Mouse (Mus musculus) gastrocnemius, postnatal 14 days (tissue): ENCODE measurements around the gene Zfp383. TPM values are rescaled to one million over a fixed set of nuclear protein-coding genes. Genes with fewer than 3 reads are reported as not detected.
A peak's percentile ranks its signal among the peaks of the same experiment; 100 is the strongest.
"Not testable (repeated sequence)": the region's sequence is repeated elsewhere in the genome, so short reads cannot be mapped to it uniquely, and the experiment has no call there.

Experiments
- DNase-seq: peaks from one replicate; pipeline ENCODE4 v3.0.0; 2021; ENCODE audit warnings: mixed read lengths
- intact Hi-C: fragments of 180-260 bp; cut with DNase I; formaldehyde crosslinking; loops from one replicate; pipeline ENCODE4 v1.15.1; 2025; ENCODE audit warnings: low total_unique reads
- long read RNA-seq, 2 experiments: library from polyadenylated mRNA; stranded (forward); transcript quantifications; one replicate each; pipeline ENCODE4 v2.0.0; 2021
- total RNA-seq, 2 experiments: library from RNA; stranded (reverse); gene quantifications; 2 replicates each; pipeline ENCODE4 v1.2.3; 2021

The Zfp383 gene
- total RNA-seq: 1 to 10 TPM; 5.9 to 8.1 TPM
- long read RNA-seq, experiment 1, partial matches to known transcripts: 0 of 7 reads
- long read RNA-seq, experiment 1, other reads (novel, unspliced or antisense): 3 of 7 reads
- long read RNA-seq, experiment 2, partial matches to known transcripts: 0 of 5 reads
- long read RNA-seq, experiment 2, other reads (novel, unspliced or antisense): 2 of 5 reads

DNA sequence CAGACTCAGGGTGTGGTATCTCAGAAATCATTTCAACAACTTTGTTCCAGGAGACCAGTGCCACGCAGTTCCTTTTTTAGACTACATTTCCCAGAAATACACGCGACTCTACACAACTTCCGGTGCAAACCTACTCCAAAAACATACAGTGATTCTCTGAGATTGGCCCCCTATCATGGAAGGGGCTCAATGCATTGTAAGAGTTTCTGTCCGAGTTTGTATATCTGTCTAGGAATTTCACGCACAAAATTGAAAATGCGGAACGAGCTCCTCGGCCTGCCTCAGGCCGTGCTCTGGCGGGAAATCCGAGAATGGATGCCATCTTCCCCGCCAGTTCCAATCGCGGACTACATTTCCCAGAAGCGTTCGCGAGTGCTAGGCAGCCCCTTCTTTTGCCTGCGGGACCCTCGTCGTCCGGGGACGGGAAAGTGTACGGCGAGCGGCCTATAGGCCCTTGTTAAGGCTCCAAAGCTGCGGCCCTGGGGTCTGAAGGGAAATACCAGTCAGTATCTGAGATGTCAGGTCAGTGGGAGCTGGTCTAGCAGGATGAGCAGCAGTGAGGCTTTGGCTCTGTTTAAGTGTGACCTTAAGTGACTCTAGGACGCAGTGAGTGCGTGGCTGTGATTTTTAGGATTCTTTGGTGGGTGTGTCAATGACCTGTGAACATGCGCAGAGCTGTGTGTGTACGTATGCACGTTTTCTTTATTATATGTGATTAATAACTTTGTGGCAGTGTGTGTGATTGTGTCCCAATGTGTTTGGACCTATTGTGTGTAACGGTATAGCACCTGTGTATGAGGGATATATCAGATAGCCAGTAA lies at the start of gene Zfp383:
Gene Zfp383, plus strand, starts transcription at position 94 of the 821 bp plus-strand sequence.
- intact Hi-C loops: no loop called here
- peak; percentile 82 for DNase-seq

DNA sequence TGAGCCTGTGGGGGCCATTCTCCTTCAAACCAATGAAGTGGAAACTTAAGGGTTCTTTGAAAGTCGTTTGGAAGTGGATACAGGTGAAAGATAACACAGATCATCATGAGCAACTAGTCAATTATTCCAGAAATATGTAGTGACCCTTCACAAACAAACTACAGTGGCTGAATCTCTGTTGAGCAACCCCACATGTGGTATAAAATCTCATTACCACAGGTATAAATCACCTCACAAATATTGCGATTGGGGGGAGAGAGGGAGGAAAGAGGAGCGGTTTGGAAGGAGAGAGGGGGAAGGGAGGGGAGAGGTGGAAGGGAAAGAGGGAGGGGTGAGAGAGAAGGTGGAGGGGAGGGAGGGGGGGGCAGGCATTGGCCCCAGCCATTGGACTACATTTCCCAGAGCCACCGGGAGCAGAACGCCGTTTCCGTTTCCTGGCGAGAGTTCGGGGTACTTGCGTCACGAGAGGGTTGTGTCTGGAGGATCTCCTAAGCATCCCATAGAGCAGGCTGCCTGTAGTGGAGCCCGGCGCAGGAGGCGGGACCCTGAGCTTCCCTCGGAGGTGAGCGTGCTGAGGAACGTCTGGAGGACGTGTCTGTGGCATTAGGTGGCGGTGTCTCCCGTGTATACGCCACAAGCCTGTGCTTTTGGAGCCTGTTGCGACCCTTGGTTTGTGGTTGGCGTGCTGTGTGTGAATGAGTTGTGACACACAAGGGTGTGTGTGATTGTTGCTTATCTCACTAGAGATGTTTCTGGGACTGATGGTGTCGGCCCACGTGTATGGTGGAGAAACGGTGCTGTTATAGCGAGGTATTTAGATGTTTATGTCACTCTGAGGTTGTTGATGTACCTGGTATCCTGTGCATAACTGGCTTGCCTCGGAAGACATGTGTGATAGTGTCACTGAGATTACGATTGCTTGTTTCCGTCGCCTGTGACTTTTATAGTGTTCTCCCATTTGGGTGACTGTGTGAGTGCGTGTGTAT lies 48.2 kb upstream of the Zfp383 start, which contains the start of gene Zfp420:
Gene Zfp420, plus strand, starts transcription at position 448 of the 986 bp plus-strand sequence.
- DNase-seq: peak; percentile 90
- intact Hi-C loops: no loop called here

DNA sequence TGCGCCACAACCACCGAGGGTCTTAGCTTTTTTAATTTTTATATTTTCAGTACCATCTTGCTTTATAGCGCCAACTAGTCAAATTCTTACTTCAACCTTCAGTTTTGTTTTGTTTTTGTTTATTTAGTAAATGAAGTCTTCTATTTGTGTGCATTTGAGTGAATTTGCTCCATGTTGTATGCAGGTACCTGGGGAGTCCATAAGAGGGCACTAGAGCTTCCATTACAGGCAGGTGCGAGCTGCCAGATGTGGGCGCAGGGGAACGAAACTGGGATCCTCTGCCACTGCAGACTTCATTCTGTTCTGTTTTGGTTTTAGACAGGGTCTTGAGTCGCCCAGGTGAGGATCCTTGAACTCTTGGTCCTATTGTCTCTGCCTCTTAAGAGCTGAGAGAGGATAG lies 46.4 kb upstream of the Zfp383 start:
- DNase-seq: no peak
- intact Hi-C loops: no loop called here

DNA sequence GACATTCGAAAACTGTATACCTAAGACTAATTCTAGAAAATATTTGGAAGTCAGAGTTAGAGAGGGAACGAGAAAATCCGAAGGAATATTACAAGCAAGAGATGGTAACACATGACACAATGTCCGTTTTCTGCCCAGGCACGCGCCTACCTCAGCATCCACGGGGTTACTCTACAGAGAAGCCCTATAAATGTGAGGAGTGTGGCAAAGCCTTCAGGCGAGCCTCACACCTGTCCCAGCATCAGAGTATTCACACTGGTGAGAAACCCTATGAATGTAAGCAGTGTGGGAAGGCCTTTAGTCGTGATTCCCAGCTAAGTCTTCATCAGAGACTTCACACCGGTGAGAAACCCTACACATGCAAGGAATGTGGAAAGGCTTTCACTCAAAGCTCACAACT lies 33.8 kb upstream of the Zfp383 start:
- no peak for DNase-seq
- intact Hi-C loops: no loop called here

DNA sequence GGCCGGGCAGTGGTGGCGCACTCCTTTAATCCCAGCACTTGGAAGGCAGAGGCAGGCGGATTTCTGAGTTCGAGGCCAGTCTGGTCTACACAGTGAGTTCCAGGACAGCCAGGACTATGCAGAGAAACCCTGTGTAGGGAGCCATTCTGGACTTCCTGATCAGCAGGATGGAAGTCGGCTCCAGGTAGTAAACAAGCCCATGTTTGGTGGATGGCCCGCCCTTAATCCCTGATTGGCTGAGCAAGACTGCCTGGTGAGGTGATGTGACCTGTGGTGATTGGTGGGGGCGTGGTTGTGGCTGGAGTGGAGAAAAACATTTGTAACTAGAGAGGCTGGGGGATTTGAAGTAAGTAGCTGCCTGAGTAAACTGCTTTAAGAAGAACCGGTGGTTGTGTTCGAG lies 30.5 kb upstream of the Zfp383 start:
- intact Hi-C loops: not testable (repeated sequence)

DNA sequence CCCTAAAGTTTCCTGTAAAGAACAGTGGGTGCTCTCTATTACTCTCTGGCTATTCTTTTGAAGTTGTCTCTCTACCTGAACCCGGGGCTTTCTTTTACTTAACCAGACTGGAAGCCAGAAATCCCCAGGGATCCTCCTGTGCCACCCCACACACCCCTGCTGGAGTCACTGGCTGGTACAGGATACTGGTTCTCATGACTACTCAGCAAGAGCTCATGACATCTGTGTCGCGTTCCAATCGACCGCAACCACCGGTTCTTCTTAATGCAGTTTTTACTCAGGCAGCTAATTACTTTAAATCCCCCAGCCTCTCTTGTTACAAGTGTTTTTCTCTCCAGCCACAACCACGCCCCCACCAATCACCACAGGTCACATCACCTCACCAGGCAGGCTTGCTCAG lies 28.0 kb upstream of the Zfp383 start:
- intact Hi-C loops: no loop called here
- DNase-seq: no peak

More for the DNA sequence above, 30.5 kb upstream of the Zfp383 start:
- not testable (repeated sequence) for DNase-seq

DNA sequence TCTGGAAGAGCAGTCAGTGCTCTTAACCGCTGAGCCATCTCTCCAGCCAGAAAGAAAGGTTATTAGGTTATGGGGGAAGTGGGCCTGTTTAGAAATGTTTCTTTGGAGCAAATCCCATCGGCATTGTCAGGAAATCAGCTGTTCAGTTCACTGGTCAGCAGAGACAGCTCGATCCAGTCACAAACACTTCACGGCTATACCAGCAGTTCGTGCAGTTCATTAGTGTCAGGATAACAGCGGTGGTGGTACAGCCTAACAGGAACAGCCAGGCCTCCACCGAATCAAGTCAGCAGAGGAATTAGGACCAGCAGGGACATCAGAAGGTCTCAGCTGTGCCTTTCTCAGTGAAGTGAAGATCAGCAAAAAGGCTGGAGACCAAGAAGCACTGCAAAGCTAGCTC lies 27.1 kb upstream of the Zfp383 start:
- intact Hi-C loops: no loop called here
- no peak for DNase-seq

DNA sequence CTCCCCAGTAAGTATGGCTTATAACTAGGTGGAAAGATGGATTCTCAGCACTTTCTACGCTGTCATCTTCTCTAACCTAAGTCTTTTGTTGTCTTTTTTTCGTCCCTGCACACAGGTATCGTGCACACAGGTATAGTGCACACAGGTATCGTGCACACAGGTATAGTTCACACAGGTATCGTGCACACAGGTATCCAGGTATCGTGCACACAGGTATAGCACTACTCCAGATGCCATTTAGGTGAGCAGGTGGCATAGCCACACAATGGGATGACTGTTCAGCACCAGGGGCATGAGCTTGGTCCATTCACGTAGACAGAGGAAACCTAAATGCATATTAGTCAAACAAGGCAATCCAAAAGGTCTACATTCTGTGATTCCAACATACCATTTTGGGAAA lies 17.5 kb upstream of the Zfp383 start:
- intact Hi-C loops: no loop called here
- no peak for DNase-seq

DNA sequence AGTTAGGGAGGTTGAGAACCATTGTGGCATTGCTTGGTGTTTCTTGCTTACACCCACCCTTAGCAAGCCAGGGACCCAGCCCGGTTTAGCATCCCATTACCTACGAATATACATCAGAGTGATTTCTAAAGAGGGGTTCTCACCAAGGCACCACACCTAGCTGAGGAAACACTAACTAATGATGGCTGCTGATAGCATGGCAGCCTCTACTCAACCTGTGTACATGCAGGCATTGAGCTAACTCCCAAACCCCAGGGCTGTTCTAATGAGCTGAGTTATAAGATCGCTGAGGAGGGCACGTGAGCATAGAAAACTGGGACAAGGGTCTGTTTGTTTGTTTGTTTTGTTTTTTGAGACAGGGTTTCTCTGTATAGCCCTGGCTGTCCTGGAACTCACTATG lies 15.3 kb upstream of the Zfp383 start:
- no peak for DNase-seq
- intact Hi-C loops: no loop called here

DNA sequence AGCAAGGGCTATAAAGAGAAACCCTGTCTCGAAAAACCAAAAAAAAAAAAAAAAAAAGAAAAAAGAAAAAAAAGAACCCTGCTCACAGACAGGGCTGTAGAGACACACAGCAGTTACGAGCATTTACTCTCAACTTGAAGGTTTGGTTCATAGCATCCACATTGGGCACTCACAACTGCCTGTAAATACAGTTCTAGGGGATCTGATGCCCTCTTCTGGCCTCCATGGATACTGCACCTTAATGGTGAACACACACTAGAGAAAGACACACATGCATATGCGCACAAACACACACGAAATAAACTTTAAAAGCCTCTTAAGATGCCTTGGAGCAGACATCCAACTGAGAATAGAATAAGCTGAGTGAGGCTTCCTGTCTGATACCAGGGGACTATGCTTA lies 9.7 kb upstream of the Zfp383 start:
- intact Hi-C loops: no loop called here
- no peak for DNase-seq

DNA sequence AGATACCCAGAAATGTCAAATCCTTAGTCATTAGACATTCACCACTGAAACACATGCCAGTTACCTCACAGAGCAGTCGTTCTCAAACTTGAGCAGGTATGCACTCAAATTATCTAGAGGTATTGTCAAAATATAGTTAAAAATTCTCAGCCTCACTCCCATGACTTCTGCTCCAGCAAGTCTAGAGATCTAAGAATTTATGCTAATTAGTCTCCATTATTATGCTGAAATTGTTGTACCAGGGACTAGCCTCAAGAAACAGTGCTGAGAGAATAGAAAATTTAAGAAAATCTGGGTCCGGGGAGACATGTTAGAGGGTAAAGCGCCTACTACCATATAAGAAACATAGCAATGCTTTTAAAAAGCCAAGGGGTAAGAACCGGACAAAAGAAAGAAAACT lies 3.9 kb upstream of the Zfp383 start:
- intact Hi-C loops: no loop called here
- DNase-seq: no peak

DNA sequence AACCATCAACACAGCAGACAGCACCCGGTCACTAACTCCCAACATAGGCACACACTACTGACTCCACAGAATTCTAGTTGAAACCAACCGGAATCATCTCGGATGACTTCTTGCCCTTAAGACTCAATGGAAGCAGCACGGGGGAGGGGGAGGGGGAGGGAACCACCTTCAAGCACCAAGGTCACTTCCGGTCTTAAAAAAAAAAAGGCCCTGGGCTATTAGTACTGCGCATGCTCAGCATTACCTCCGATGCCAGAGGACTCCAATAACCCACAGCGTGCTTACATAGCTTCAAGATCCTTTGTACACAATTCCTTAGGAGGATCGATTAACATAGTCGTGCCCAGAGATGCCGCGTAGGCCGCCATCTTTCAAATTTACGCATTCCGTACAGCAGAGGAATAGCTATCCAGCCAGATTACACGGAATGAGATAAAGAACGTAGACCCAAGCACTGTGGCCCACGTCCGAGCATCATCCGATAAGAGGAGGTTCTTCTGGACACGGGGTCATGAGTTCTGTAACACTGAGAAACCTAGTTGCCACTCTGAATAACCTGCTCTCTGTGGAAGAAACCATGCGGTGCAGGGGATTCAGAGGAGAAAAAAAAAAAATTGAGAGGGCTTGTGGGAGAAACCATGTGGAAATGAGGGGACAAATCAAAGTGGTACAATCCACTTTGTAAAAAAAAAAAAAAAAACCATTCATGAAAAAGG lies 1.9 kb upstream of the Zfp383 start, which contains the start of gene Zfp27:
Gene Zfp27, minus strand, starts transcription at position 607 of the 716 bp plus-strand sequence.
- intact Hi-C loops: no loop called here
- DNase-seq: peak; percentile 34

DNA sequence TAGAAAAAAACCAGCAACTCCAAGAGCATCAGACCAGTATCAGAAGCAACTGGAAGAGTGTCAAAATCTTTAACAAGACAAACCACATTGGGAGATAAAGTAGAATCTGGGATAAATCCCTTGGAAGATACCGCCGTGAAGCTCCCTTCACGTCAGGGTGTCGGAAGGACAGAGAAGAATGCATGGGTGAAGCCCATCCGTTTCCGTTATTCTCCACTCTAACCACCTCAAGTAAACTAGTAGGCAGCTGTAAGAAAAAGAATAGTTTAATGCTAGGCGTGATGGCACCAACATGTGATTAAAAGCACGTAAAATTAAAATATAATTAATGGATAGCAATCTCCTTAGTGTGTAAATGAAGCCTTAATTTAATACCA lies 1.4 kb upstream of the Zfp383 start:
- intact Hi-C loops: no loop called here
- DNase-seq: no peak

DNA sequence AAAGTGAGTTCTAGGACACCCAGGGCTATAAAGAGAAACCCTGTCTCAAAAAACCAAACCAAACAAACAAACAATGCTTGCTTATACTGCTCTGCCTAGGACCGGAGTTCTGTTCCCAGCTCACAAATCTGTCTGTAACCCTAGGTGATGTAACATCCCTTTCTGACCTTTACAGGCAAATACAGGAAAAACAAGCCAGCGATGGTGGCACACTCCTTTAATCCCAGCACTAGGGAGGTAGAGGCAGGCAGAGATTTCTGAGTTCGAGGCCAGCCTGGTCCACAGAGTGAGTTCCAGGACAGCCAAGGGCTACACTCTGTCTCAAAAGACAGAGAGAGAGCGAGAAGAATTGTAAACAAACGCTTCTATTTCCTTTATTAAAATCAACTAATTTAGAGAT lies 817 bp upstream of the Zfp383 start:
- no peak for DNase-seq
- intact Hi-C loops: no loop called here

DNA sequence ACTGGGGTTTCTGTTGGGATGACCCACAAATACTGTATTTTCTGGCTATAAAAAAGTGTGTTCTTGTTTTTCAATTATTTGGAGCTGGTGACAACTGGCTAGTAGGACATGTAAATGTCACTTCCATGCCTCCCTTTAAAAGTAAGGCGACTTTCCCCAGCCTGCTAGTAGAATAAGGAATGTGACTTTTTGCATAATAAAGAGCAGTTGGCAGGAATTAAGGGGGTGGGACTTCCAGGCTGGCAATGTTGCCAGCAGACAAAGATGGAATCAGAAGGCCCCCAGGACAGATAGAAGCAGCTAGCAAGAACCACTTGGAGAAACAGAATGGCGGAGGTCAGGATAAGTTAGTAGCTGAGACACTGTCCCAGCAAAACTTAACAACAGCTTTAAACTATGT lies 2.2 kb downstream of the Zfp383 start:
- no peak for DNase-seq
- intact Hi-C loops: no loop called here

DNA sequence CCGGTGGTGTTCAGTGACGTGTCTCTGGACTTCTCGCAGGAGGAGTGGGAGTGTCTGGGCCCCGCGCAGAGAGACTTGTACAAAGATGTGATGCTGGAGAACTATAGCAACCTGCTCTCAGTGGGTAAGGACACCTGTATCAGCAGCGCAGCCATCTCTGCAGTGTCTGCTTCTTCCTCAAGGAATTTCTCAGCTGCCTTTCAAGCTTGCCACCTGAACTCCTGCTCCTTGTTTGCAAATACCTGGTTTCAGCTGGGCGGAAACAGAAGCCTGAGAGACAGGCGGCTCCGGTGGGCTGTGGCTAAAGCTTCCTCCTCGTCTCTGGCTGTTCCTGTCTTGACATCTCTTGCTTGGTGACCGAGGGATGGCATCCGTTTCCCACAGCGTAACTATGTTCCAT lies 4.1 kb downstream of the Zfp383 start:
- intact Hi-C loops: no loop called here
- DNase-seq: no peak

DNA sequence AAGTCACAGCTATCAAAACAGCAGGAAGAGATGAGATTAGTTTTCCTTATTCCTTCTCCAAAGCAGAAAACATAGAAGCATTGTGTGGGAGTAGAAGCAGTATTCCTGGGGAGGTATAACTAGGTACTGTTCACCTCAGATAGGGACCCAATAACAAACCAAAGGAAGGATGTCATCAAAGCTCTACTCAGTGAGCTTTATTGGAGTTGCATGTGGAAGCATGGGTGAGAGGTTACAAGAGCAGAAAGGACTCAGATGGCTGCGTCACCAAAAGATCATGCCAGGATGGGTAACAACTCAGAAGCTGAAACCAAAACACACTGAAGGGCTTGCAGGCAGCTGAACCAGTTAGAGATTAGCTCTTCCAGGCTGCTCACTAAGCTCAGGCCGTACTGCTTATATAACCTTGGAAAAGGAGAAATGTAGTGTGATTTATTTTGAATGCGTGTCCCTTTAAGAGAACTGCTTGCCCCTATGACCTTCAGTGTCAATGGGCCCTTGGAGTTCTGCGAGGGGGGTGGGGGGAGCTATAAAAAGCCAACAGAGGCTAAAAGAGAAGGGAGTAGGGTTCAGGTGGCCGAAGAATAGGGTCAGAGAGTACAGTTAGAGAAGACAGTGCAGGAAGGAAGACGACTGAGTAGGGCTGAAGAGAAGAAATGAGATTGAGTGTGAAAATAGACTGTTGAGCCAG lies 9.5 kb downstream of the Zfp383 start:
- intact Hi-C loops: no loop called here
- no peak for DNase-seq

DNA sequence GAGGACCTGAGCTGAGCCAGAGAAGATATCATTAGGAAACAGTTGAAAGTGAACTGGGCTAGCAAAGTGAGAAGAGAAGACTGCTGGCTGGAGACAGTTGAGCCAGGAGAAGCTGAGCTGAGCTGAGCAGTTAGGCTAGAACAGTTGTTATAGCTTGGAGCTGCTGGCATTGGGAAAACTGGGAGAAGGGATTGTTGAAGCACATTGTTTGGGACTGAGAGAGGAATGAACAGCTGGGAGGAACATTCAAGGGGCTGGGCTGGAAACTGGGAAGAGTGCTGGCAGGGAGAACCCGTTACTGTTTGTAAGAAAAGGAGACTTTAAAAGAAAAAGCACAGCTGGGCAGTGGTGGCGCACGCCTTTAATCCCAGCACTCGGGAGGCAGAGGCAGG lies 10.0 kb downstream of the Zfp383 start:
- peak; percentile 12 for DNase-seq
- intact Hi-C loops: no loop called here
